Mouse (Mus musculus) bone marrow macrophage, adult 2 months (primary cell): Measurements from ENCODE around the gene Flot2. TPM values are rescaled to one million over a fixed set of nuclear protein-coding genes. Genes with fewer than 3 reads are reported as not detected.

Source experiments
- H3K27ac ChIP-seq: 2 replicates; pipeline ENCODE4 v1.5.1; 2012; ENCODE audit warnings: low read depth, low read length; ENCODE audit not compliant: insufficient read depth
- H3K4me1 ChIP-seq: 2 replicates; pipeline ENCODE4 v1.6.1; 2012; ENCODE audit warnings: low read length; ENCODE audit not compliant: control insufficient read depth, insufficient read depth
- H3K4me3 ChIP-seq: 2 replicates; pipeline ENCODE4 v1.5.1; 2012; ENCODE audit warnings: mild to moderate bottlenecking, low read length, moderate library complexity; ENCODE audit not compliant: insufficient read depth
- CTCF ChIP-seq: IDR thresholded peaks from 2 replicates; pipeline ENCODE4 v1.5.1; 2012; ENCODE audit warnings: low read depth, mild to moderate bottlenecking, low read length, moderate library complexity
- POLR2A ChIP-seq: IDR thresholded peaks from 2 replicates; pipeline ENCODE4 v1.6.1; 2012; ENCODE audit warnings: mild to moderate bottlenecking, low read depth, low read length, borderline replicate concordance
- polyA plus RNA-seq: library from polyadenylated mRNA; stranded (reverse); fragments of >200 nt; gene quantifications from 2 replicates; pipeline ENCODE4 v1.2.4, GENCODE M21; 2012; ENCODE audit not compliant: missing spikeins, insufficient read depth, insufficient read length

The Flot2 gene
- polyA plus RNA-seq, 1 experiment: 64.0 TPM

DNA sequence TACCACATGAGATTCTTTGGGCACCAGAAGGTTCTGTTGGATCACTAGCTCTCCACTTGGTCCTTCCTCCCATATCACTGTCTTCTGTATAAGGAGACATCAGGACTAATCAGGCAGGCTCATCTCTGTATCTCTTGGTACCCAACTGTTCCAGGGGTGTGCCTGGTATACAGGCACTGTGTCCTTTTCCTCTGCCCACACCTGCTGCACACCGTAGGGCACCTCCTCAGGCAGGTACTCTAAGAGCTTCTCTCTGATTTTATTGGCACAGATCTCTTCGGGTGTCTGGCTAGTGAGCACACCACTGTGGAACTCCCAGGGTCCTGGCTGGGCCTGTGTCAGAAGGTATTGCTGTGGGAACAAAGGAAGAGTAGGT lies 36.5 kb downstream of the Flot2 start:
- Histone ChIP-seq H3K27ac (no peak overlapping the region), H3K4me1 (peaks cover 4% of the 10 kb centered on the region), H3K4me3 (no peak overlapping the region)
- no peak for TF ChIP-seq CTCF
- no peak for TF ChIP-seq POLR2A

DNA sequence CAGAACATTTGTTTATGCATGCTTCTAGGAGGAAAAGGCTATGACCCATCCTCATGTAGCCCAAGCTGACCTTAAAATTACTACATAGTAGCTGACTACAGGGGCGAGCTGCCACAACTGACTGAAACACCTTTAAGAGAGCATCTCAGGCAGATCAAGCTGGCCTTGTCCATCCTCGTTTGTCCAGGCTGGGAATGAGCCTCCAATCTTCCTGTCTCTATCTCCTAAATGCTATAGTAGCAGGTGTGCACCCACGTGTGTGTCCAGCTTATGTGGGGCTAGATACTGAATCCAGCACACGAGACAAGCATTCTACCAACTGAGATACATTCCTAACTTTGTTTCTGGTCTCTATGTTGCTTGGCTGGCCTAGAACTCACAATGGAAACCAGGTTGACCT lies 36.9 kb downstream of the Flot2 start:
- no peak overlapping the region for H3K27ac ChIP-seq
- TF ChIP-seq POLR2A (no peak), CTCF (no peak)
- peaks cover 7% of the 10 kb centered on the region for H3K4me1 ChIP-seq
- H3K4me3 ChIP-seq: no peak overlapping the region

DNA sequence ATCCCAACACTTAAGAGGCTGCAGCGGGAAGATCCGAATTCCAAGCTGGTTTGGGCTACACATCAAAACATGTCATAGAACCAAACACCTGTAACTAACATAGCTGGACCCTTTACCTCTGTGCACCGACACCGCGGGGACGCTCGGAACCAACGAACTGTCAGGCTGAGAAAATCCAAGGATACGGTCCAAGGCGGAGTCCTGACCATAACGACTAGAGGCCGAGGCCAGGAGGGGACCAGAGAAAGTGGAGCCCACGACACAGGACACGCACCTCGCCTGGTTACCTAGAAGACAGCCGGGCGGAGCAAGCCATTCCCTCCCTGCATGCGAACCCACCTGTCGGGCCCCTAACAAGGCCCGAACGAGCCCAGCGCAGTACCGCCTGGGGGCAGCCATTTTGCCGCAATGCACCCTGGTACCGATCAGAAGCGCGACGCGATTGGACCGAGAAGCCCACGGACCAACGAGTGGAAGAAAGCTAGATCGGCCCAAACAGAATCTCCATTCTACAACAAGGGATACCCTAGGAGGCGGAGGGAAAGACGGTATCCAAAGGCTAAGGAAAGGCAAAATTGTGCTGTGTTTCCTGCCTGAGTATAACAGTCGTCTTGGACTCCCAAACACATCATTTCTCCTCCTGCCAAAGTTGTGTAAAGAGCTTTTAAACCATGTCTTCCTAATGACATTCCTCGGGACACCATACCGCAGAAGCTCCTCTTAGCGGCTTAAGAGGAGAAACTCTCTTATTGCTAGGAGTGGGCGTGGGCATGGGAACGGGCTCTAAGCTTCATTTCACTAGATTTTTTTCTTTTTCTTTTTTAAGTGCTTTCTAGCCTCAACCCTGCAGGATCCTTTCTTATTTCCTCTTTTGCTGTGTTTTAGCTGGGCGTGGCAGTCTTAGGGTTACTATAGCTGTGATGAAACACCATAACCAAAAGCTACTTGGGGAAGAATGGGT lies 42.5 kb downstream of the Flot2 start, which contains the start of gene Eral1:
Gene Eral1 (minus strand): TSS at position 423 of the 961 bp plus-strand sequence.
- H3K4me3 ChIP-seq: peak within 1 kb of the TSS; percentile 69
- peaks cover 11% of the 10 kb centered on the region for H3K4me1 ChIP-seq
- H3K27ac ChIP-seq: peak within 1 kb of the TSS; percentile 56
- TF ChIP-seq POLR2A (peak; percentile 65; the same call in 1 of the 2 replicates), CTCF (no peak)

DNA sequence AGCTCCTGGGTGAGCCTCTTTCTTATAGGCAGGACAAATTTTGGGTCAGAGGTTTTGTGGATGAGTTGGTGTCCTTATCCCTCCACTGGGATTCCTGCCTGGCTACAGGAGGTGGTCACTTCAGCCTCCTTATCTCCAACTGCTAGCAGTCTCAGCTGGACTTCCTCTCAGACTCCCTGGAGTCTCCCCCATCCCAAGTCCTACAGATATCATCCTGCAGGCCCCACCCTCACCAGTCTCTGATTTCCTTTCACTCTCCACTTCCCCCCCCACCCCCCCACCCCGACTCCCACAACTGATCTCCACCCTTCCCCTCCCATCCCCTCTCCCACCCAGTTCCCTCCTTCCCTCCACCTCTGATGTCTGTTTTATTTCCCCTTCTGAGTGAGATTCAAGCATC lies 45.9 kb downstream of the Flot2 start:
- TF ChIP-seq POLR2A (no peak), CTCF (no peak)
- Histone ChIP-seq H3K27ac (no peak overlapping the region), H3K4me3 (no peak overlapping the region), H3K4me1 (peaks cover 15% of the 10 kb centered on the region)

DNA sequence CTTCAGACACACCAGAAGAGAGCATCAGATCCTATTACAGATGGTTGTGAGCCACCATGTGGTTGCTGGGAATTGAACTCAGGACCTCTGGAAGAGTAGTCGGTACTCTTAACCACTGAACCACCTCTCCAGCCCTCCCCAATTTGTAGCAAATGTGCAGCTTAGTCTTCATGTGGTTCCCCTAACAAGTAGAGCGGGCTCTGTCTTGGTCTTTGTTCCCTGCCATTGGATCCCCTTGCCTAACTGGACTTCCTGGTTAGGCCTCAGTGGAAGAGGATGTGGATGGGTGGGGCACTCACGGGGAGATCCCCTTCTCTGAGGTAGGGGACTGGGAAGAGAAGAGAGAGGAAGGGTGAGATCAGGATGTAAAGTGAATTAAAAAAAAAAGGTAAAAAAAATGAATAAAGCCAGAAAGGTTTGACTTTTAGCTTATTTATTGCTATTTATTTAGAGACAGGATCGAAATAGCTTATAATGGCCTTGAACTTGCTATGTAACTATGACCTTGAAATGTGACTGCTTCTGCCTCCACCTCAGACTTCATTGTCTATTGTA lies 49.3 kb downstream of the Flot2 start:
- H3K4me1 ChIP-seq: peaks cover 3% of the 10 kb centered on the region
- no peak overlapping the region for H3K27ac ChIP-seq
- no peak overlapping the region for H3K4me3 ChIP-seq
- no peak for TF ChIP-seq POLR2A

DNA sequence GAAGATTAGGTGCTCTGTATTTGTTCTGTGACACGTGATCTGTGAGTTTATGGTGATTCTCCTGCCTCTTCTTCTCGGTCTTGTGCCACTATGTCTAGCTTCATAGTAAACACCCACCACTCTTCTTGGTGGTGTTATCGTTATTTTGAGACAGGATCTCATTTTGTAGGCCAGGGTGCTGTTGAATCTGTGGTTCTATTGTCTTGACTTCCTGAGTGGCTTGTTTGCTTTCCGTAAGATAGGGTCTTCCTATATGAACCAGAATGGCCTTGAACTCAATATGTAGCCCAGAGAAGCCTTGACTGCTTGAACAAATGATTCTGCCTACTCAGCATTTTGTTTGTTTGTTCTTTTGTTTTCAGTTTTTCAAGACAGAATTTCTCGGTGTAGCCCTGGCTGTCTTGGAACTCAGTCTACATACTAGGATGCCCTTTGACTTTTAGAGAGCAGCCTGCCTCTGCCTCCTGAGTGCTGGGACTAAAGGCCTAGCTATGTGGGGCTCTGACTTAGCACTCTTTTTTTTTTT lies 50.1 kb downstream of the Flot2 start:
- TF ChIP-seq CTCF: no peak
- no peak for TF ChIP-seq POLR2A
- H3K27ac ChIP-seq: no peak overlapping the region
- no peak overlapping the region for H3K4me3 ChIP-seq
- peaks cover 3% of the 10 kb centered on the region for H3K4me1 ChIP-seq

DNA sequence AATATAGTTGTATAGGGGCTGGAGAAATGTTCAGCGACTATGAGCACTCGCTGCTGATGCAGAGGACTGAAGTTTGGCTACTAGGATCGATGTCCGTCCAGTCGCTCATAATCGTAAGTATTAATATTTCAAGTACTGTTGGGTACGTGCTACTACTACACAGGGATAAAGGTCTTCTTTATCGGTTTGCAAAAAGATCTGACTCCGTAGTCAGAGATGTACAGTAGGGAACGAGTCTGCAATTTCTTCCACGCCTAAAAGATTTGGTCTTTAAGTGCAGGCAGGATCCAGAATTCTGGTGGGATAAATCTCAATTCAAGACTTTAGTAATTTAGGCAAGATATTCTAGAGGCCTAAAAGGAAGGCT lies 56.4 kb downstream of the Flot2 start:
- Histone ChIP-seq H3K4me3 (peak overlapping the region; percentile 84), H3K27ac (0 out of 2 replicates have a peak overlapping the region, but pooled peaks have one; percentile 13), H3K4me1 (peaks cover 11% of the 10 kb centered on the region)
- TF ChIP-seq CTCF (no peak), POLR2A (no peak)

DNA sequence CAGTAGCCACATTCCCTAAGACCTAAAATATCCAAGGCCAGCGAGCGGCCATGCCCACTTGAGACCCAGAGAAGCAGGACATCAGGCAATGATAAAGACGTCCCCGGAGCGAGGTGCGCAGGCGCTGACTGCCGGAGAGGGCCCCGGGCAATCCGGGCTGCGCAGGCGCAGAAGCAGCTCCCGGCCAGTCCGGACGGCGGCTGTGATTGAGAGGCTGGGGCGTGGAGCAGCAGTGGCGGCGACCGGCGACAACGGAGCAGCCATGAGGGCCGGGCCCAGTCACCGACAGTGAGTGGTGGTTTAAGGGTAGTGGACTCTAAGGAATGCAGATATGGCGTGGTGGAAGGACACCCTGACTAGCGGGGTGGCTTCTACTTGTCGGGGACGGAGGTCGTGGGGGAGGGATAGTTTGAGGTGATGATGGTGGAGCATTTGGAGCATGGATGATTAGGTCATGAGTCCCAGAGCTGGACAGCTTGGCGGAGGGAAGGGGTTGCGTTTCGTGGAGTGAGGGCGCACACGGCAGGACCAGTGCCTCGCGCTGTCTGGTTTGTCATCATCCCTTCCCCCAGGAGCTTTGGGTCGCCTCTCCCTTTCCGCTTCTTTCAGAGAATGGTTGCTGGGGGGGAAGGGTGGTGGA lies 56.9 kb downstream of the Flot2 start, which contains the start of gene Fam222b:
Gene Fam222b (plus strand): TSS at position 157 of the 640 bp plus-strand sequence.
- peaks cover 11% of the 10 kb centered on the region for H3K4me1 ChIP-seq
- TF ChIP-seq CTCF: no peak
- TF ChIP-seq POLR2A: no peak
- H3K4me3 ChIP-seq: peak within 1 kb of the TSS; percentile 84
- peak within 1 kb of the TSS; percentile 39 for H3K27ac ChIP-seq

DNA sequence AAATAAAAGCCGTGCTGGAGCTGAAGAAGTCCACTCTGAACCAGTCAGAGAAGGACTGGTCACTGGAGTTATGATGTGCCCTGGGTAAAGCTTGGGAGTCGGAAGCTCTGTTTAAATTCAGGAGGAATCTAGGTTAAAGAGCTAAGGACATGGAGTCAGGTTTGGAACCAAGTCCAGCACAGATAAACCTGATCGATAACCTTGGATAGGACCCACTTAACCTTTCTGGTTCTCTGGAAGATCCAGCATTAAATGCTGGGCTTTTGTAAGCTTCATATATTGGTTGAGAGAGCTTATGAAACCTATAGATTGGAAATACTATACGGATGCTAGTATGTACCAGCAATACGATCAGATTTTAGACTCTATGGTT lies 57.4 kb downstream of the Flot2 start:
- peaks cover 11% of the 10 kb centered on the region for H3K4me1 ChIP-seq
- H3K27ac ChIP-seq: peak overlapping the region; percentile 39; the same call in 1 of the 2 replicates
- no peak for TF ChIP-seq POLR2A
- H3K4me3 ChIP-seq: peak overlapping the region; percentile 84
